Mouse (Mus musculus): ENCODE data around the gene Uvrag. TPM values are rescaled to one million over a fixed set of nuclear protein-coding genes. Genes with fewer than 3 reads are reported as not detected.

Gene Uvrag
- polyA plus RNA-seq, 1 experiment from 2014 or later, result 14.8 TPM

GRCm38 (mm10) chr7:98879176-98879575, 261.8 kb downstream of the Uvrag start:
- H3K4me1 ChIP-seq, result peaks cover 31% of the 10 kb centered on the region
- 68% methylated on average over 2 of the region's 2 CpGs for WGBS
- ATAC-seq (ENCODE audit: extremely low read depth, insufficient number of reproducible peaks, low FRiP score, low TSS enrichment), result no peak

GRCm38 (mm10) chr7:98876119-98876518, 264.8 kb downstream of the Uvrag start:
- H3K27ac ChIP-seq (replicated peaks), result peak overlapping the region; percentile 59; the same call in 1 of the 2 replicates
- no peak overlapping the region for H3K4me3 ChIP-seq
- WGBS, result 29% methylated on average over 13 of the region's 13 CpGs
- H3K4me1 ChIP-seq, result peaks cover 49% of the 10 kb centered on the region
- 0 out of 2 replicates have a peak overlapping the region, but pooled peaks have one; percentile 6 for H3K9ac ChIP-seq
- H3K27me3 ChIP-seq (replicated peaks), result no peaks in the 10 kb centered on the region; the same call in 1 of the 2 replicates
- H3K4me2 ChIP-seq, result 0 out of 2 replicates have a peak overlapping the region, but pooled peaks have one; percentile 34
- H3K9me3 ChIP-seq, result no peaks in the 10 kb centered on the region
- no peaks in the 10 kb centered on the region for H3K36me3 ChIP-seq
- no peak for ATAC-seq (ENCODE audit: extremely low read depth, insufficient number of reproducible peaks, low FRiP score, low TSS enrichment)

More at GRCm38 (mm10) chr7:98879176-98879575, 261.8 kb downstream of the Uvrag start:
- no peak overlapping the region for H3K27ac ChIP-seq (replicated peaks)
- H3K4me2 ChIP-seq, result no peak overlapping the region
- H3K9ac ChIP-seq, result no peak overlapping the region
- H3K9me3 ChIP-seq, result no peaks in the 10 kb centered on the region
- no peaks in the 10 kb centered on the region for H3K27me3 ChIP-seq (replicated peaks)
- 0 out of 2 replicates have a peak, but pooled peaks cover under 1% of the 10 kb centered on the region for H3K36me3 ChIP-seq
- no peak overlapping the region for H3K4me3 ChIP-seq

DNA sequence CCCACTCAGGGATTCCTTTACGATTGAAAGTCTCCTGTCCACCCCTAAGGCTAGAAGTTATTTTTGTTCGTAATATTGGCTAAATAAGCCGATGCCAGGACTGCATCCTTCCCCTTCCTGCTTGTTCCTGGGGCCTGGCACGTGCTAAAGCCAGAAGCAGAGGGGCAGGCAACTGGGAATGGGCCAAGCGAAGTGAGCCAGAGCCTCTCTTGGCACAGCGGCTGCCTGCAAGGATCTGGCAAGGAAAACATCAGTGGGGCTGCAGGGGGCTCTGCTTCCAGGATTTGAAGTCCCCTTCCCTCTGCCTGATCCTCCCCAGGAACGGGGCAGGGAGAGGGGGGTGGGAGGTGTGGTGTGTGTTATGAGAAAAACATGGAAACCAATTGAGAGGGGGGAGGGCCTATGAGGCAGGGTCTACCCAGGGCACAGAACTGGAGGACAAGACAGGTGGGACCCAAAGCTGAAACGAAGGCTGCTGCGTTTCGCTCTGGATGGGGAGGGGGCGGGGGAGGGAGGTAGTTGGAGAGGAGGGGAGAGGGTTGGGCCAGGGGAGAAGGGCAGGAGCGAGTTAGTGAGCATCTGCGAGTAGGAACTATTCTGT, 265.5 kb downstream of the Uvrag start:
- Histone ChIP-seq H3K4me1 (peaks cover 55% of the 10 kb centered on the region), H3K9ac (peak overlapping the region; percentile 52; the same call in 1 of the 2 replicates)
- WGBS, result 37% methylated on average over 13 of the region's 13 CpGs

GRCm38 (mm10) chr7:98874411-98874951, 266.5 kb downstream of the Uvrag start:
- Histone ChIP-seq H3K27ac (replicated peaks) (peak overlapping the region; percentile 30; the same call in 1 of the 2 replicates), H3K9ac (no peak overlapping the region), H3K4me1 (peaks cover 63% of the 10 kb centered on the region), H3K4me2 (no peak overlapping the region), H3K36me3 (no peaks in the 10 kb centered on the region), H3K27me3 (replicated peaks) (no peaks in the 10 kb centered on the region; the same call in 1 of the 2 replicates), H3K9me3 (no peaks in the 10 kb centered on the region), H3K4me3 (no peak overlapping the region)
- ATAC-seq (ENCODE audit: extremely low read depth, insufficient number of reproducible peaks, low FRiP score, low TSS enrichment), result no peak
- whole genome bisulfite sequencing, result 39% methylated on average over 6 of the region's 6 CpGs

More for the DNA sequence above, 265.5 kb downstream of the Uvrag start:
- no peaks in the 10 kb centered on the region; the same call in 1 of the 2 replicates for H3K27me3 ChIP-seq (replicated peaks)
- no peaks in the 10 kb centered on the region for H3K36me3 ChIP-seq
- ATAC-seq (ENCODE audit: extremely low read depth, insufficient number of reproducible peaks, low FRiP score, low TSS enrichment), result no peak
- peak overlapping the region; percentile 34 for H3K4me2 ChIP-seq
- no peak overlapping the region for H3K4me3 ChIP-seq
- no peaks in the 10 kb centered on the region for H3K9me3 ChIP-seq
- H3K27ac ChIP-seq (replicated peaks), result peak overlapping the region; percentile 32; the same call in 1 of the 2 replicates

DNA sequence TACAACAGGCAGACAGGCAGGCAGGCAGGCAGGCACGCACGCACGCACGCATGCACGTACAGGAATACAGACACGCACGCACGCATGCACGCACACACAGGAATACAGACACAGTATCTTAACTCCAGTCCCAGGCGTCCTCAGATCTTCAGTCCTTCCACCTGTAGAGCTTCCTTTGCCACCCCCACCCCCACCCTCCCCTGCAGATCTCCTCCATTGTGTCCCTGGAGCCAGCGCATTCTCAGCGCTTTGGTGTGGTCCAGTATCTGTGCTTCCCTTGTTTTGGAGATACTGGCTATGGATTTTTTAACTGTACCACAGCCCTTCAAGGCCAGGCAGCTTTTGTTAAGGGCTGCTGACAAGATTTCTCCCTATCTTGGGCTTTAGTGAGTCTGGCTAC, 267.6 kb downstream of the Uvrag start:
- H3K9me3 ChIP-seq, result no peaks in the 10 kb centered on the region
- no peak overlapping the region for H3K9ac ChIP-seq
- H3K36me3 ChIP-seq, result no peaks in the 10 kb centered on the region
- H3K27ac ChIP-seq (replicated peaks), result no peak overlapping the region
- H3K4me1 ChIP-seq, result peaks cover 74% of the 10 kb centered on the region
- no peak overlapping the region for H3K4me3 ChIP-seq
- WGBS, result 86% methylated on average over 12 of the region's 12 CpGs
- H3K27me3 ChIP-seq (replicated peaks), result no peaks in the 10 kb centered on the region; the same call in 1 of the 2 replicates
- H3K4me2 ChIP-seq, result no peak overlapping the region
- ATAC-seq (ENCODE audit: extremely low read depth, insufficient number of reproducible peaks, low FRiP score, low TSS enrichment), result no peak

GRCm38 (mm10) chr7:98871882-98872281, 269.1 kb downstream of the Uvrag start:
- peaks cover 83% of the 10 kb centered on the region for H3K4me1 ChIP-seq
- H3K27ac ChIP-seq (replicated peaks), result no peak overlapping the region
- no peak for ATAC-seq (ENCODE audit: extremely low read depth, insufficient number of reproducible peaks, low FRiP score, low TSS enrichment)
- no peak overlapping the region for H3K9ac ChIP-seq
- no peaks in the 10 kb centered on the region for H3K36me3 ChIP-seq
- 67% methylated on average over 12 of the region's 12 CpGs for WGBS
- H3K9me3 ChIP-seq, result no peaks in the 10 kb centered on the region
- no peak overlapping the region for H3K4me3 ChIP-seq
- no peak overlapping the region for H3K4me2 ChIP-seq
- no peaks in the 10 kb centered on the region; the same call in 1 of the 2 replicates for H3K27me3 ChIP-seq (replicated peaks)

DNA sequence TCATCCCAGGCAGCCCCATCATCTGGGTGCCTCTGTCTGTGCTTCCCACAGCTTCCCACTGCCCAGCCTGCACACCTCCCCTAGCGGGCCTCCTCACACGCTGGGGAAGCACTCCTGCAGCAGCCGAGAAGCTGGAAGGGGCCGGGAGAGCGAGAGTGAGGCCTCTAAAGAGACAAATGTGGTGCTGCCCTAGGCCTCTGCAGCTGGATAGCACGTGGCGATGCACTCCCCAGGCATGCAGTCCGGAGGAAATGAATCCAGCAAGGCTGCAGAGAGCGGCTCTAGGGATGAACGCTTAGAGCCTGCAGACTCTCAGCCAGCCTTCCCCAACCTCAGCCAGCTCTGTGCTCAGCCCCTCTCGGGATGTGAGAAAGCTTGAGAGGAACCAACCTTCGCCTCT, 270.1 kb downstream of the Uvrag start:
- Histone ChIP-seq H3K4me3 (no peak overlapping the region), H3K36me3 (no peaks in the 10 kb centered on the region), H3K9me3 (no peaks in the 10 kb centered on the region), H3K27me3 (replicated peaks) (no peaks in the 10 kb centered on the region; the same call in none of the 2 replicates), H3K27ac (replicated peaks) (0 out of 2 replicates have a peak overlapping the region, but pooled peaks have one; percentile 45), H3K4me2 (no peak overlapping the region), H3K4me1 (peaks cover 82% of the 10 kb centered on the region), H3K9ac (peak overlapping the region; percentile 56)
- WGBS, result 16% methylated on average over 12 of the region's 12 CpGs
- no peak for ATAC-seq (ENCODE audit: extremely low read depth, insufficient number of reproducible peaks, low FRiP score, low TSS enrichment)

GRCm38 (mm10) chr7:98869070-98869469, 271.9 kb downstream of the Uvrag start:
- ATAC-seq (ENCODE audit: extremely low read depth, insufficient number of reproducible peaks, low FRiP score, low TSS enrichment), result no peak
- no peak overlapping the region for H3K27ac ChIP-seq (replicated peaks)
- no peak overlapping the region for H3K9ac ChIP-seq

DNA sequence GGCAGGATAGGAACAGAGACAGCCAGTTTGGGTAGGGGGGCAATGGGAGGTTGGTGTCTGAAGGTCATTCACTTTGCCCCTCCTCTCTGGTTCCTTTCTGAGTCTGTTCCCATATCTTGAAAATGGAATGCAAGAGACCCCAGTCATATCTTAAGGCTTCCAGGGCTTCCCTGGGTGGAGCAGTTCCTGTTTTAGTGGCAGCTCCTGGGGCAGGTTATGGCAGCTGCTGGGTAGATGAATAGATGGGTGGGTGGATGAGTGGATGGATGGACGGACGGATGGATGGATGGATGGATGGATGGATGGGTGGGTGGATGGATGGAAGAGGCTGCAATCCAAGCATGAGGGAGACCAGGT, 273.2 kb downstream of the Uvrag start:
- no peak for ATAC-seq (ENCODE audit: extremely low read depth, insufficient number of reproducible peaks, low FRiP score, low TSS enrichment)

More at GRCm38 (mm10) chr7:98869070-98869469, 271.9 kb downstream of the Uvrag start:
- H3K4me2 ChIP-seq, result no peak overlapping the region
- H3K36me3 ChIP-seq, result no peaks in the 10 kb centered on the region
- H3K4me1 ChIP-seq, result peaks cover 75% of the 10 kb centered on the region
- H3K9me3 ChIP-seq, result no peaks in the 10 kb centered on the region
- H3K27me3 ChIP-seq (replicated peaks), result no peaks in the 10 kb centered on the region; the same call in none of the 2 replicates
- no peak overlapping the region for H3K4me3 ChIP-seq
- WGBS, result 67% methylated on average over 3 of the region's 3 CpGs

GRCm38 (mm10) chr7:98867053-98867793, 273.7 kb downstream of the Uvrag start:
- WGBS, result 7% methylated on average over 12 of the region's 12 CpGs
- Histone ChIP-seq H3K36me3 (no peaks in the 10 kb centered on the region), H3K4me3 (no peak overlapping the region), H3K27ac (replicated peaks) (peak overlapping the region; percentile 54), H3K9ac (peak overlapping the region; percentile 54), H3K4me2 (peak overlapping the region; percentile 46), H3K9me3 (no peaks in the 10 kb centered on the region), H3K4me1 (peaks cover 72% of the 10 kb centered on the region), H3K27me3 (replicated peaks) (peaks cover 2% of the 10 kb centered on the region)
- peak; percentile 12; the same call in 1 of the 2 replicates for ATAC-seq (ENCODE audit: extremely low read depth, insufficient number of reproducible peaks, low FRiP score, low TSS enrichment)

More for the DNA sequence above, 273.2 kb downstream of the Uvrag start:
- H3K9ac ChIP-seq, result no peak overlapping the region
- WGBS, result 71% methylated on average over 2 of the region's 2 CpGs
- peak overlapping the region; percentile 54 for H3K27ac ChIP-seq (replicated peaks)
- peaks cover 72% of the 10 kb centered on the region for H3K4me1 ChIP-seq
- H3K9me3 ChIP-seq, result no peaks in the 10 kb centered on the region
- no peaks in the 10 kb centered on the region for H3K36me3 ChIP-seq
- peaks cover 2% of the 10 kb centered on the region for H3K27me3 ChIP-seq (replicated peaks)
- peak overlapping the region; percentile 46 for H3K4me2 ChIP-seq
- H3K4me3 ChIP-seq, result no peak overlapping the region

All from heart, embryonic 13.5 days (tissue).